Mouse (Mus musculus) mouse embryonic stem cell (cell line): Measurements from ENCODE around the gene Agtrap.
"Not testable (repeated sequence)": the region's sequence is repeated elsewhere in the genome, so short reads cannot be mapped to it uniquely, and the experiment has no call there.

Experiments used
- in situ Hi-C, 2 experiments: fragments of 300-500 bp; cut with MboI; formaldehyde crosslinking; loops; 1 replicate in 1 of 2; 3 replicates in 1 of 2; pipeline ENCODE4 v1.14.3; 2019 to 2020; ENCODE audit warnings: low sequenced_read_pairs in 2 of 2, low pct_unique_long_range_greater_than_20kb in 1 of 2, mixed read lengths in 1 of 2; ENCODE audit not compliant: unreplicated experiment in 1 of 2

Gene Agtrap

DNA sequence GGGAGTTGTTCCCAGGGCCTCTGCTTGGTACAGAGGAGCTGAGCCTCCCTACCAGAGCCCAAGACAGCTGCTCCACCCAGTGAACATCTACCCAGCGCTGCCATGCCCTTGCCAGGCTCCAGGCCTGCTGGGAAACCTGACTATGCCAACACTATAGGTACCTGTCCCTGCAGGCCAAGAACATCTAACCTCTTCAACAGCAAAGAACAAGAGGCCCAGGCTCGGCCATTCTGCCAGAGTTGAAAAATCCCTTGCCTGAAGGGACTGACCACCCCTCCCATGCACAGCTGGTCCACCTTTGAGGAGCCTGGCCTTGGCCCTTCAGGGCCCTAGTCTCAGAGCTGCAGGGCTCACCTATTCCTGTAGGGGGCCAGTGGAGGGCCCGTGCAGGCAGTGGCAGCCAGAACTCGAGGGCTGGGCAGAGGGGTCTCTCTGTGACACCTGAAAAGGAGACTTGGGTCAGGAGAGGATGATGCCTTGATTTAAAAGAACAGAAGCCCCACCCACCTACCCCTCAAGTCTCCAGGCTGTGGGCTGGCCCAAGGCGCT, 30.1 kb downstream of the Agtrap start:
- in situ Hi-C loops = no loop called here

DNA sequence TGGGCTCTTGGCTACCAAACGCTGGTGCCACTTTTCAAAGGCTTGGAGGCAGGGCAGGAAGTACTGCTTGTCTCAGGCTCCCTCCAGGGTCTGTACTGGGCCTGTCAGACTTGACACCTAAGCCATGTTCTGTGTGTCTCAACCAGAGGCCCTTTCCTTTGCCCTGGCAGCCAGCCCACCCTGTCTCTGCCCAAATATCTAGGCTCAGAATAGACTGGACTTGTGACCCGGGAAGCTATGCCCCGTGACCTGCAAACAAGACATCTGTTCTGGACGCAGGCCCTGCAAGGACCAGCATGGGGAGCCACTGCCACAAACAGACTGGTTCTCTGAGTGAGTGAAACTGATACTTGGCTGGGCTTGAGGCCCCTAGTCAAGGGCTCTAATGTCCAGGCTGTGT, 31.0 kb downstream of the Agtrap start:
- in situ Hi-C loops = no loop called here

DNA sequence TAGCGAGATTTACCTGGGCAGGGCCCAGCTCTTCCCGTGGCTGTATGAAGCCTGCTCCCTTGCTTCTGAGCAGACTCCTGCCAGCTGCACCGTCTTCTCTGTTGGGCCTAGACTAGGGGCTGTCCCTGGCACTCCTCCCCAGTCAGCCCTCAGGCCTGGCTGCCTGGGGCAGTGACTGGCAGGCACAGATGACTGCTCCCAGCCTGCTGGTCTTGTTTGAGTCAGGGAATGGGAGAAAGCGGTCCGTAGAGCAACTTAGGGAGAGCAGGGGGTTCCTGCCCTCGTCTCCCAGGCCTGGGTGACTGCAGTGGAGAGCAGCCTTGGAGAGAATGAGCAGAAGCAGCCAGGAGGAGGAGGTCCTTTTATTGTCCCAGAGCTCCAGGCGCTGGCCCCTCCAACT, 31.6 kb downstream of the Agtrap start:
- in situ Hi-C loops = no loop called here

DNA sequence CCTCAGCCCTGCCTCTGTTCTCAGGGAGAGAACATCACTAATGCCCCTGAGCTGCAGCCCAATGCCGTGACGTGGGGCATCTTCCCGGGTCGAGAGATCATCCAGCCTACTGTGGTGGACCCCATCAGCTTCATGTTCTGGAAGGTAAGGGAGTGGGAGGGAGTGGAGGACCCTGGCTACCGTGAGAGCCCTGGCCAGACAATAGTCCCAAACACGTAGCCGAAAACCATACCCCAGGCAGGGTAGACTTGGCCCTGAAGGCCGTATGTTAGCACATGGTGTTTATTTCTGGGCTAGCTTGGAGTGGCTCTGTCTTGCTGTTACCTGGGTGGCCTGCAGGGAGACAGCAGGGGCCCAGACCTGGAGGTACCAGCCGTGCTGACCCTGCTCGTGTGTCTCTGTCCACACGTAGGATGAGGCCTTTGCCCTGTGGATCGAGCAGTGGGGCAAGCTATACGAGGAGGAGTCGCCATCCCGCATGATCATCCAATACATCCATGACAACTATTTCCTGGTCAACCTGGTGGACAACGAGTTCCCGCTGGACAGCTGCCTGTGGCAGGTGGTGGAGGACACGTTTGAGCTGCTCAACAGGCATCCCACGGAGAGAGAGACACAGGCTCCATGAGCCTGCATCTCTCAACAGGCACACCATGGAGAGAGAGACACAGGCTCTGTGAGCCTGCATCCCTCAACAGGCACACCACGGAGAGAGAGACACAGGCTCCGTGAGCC, 32.7 kb downstream of the Agtrap start:
- in situ Hi-C loops = no loop called here

DNA sequence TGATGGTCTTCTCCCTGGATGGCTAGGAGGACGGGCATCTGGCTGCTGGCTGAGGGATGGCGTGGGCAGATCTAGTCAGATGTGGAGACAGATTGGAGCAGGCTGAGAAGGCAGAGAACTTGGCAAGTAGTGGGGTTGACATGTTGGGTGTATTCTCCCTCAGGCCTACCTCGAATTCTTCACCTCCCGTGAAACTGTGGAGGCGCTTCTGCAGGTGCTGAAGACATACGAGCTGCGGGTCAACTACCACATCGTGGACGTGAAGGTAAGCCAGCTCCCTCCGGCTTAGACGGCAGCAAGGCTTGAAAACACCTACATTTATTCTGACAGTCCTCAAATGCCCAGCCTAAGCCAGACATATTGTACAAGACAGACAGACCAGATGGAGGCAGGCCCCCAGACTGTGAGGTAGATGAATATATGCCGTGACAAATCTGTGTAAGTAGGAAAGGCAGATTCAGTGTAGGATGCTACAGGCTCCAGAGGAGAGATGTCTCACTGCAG, 34.4 kb downstream of the Agtrap start:
- in situ Hi-C loops = no loop called here

DNA sequence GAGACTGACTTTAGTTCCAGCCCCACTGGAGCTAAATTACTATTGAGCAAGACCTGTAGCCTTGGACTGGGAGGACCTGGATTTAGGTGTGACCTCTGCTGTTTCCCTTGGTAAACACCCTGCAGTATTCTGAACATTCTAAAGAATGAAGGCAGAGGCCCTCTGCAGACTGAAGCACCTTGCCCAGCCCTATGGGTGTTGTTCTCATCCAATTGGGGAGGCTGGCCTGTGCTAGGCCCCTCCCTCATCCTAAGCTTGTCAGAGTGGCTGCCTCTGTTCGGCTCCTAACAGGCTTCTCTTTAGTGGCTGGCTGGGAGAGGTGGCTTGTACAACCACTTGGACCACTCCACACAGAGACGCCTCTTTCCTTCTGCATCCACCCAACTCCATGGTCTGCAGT, 34.9 kb downstream of the Agtrap start:
- in situ Hi-C loops = no loop called here

DNA sequence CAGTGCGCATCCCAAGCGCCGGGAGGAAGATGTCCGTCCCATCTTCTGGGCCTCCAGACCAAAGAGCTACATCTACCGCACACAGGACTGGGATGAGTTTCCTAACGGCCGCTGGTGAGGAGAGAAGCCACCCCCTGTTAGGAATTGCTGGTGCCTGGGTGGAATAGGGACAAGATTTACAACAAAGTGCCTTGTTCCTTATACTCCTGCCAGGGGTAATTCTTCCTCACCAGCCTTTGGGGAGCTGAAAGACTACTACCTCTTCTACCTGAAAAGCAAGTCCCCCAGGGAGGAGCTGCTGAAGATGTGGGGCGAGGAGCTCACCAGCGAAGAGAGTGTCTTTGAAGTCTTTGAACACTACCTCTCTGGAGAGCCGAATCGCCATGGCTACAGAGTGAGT, 35.9 kb downstream of the Agtrap start:
- in situ Hi-C loops = no loop called here

DNA sequence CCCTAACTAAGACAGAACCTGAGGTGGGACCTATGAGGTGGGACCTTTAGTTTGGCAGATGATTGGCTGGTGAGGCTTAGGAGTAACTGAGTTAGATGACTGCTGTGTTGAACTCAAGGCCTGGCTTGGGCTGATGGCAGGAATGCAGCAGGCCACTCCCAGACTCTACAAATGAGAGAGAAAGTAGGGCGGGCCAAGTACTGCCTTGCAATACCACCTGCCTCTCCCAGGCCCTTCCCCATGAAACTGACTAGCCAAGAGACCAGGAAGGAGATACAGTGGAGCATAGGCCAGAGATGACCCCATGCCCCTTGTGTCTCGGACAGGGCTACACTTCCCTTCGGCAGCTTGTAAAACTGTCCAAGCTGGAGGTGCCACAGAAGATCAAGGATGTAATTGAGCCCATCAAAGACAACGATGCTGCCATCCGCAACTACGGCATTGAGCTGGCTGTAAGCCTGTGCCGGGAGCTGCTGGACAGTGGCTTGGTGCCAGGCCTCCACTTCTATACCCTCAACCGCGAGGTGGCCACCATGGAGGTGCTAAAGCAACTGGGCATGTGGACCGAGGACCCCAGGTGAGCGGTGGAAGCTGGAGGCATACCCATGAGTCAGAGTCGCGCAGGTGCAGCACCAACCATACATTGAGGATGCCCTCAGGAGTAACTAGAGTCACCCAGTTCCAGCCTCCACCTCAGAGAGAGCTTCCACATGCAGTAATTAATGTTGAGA, 36.6 kb downstream of the Agtrap start:
- in situ Hi-C loops = no loop called here

DNA sequence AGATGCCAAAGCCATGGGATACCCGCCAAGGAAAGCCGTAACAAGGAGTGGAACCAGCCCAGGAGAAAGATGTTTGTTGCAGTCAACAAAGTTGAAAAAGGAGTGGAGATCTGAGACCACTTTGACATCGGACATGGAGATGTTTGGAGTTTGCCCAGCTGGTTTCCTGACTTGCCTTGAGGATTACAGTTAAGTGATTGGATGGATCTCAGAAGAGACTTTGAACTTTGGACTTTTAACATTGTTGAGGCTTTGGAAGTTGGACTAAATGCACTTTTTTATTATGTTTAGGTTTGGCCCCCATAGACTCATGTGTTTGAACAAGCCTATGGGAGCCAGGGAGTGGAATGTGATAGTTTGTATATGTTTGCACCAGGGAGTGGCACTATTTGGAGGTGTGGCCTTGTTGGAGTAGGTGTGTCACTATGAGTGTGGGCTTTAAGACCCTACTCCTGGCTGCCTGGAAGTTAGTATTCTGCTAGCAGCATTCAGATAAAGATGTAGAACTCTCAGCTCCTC, 37.4 kb downstream of the Agtrap start:
- in situ Hi-C loops = not testable (repeated sequence)

DNA sequence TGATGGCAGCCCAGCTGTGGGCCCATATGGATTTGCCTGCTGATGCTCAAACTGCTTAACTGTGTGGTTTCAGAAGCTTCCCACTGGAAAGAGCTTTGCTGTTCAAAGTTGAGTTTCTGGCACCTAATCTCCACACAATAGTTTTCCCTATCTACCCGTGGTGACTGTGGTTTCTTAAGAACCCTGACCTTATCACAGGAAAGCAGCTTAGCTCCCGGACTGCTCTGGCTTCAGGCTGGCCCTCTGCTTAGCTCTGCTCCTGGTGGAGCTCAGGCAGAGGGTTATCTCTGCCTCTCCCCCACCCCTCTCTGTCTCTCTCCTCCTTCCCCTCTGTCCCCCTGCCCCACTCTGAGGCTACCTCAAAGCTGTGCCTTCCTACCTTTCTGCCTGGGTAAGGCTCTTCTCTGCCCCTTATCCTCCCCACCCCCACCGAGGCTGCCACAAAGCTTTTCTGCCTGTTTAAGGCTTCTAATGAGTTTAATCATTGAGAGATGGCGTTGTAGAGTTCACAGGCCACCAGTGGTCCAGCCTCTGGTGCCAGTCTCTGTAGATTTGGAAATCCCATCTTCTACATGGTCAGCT, 41.3 kb downstream of the Agtrap start:
- in situ Hi-C loops = loop anchor here in 1 of 2 experiments (25.0 kb wide), 1 partner anchor 541 kb away; the partner anchor contains the start of gene Srm

DNA sequence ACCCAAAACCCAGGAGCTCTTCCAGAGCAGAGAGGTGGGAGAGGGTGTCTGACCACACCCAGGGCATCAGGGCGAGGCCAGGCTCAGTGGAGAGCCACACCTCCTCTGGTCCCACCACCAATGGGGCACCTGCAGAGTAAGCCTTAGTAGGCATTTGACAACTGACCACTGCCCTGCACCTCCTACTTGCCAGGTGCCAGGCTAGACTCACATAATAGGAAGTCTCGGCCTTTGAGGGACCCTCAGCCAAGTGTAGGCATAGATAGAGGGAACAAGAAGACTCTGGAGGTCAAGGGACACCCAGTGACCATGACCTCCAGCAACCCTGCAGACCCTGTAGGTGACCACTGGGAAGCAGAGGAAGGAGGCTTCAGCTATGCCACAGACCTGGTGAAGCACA, 43.7 kb downstream of the Agtrap start:
- in situ Hi-C loops = loop anchor here in 1 of 2 experiments (25.0 kb wide), 1 partner anchor 543 kb away; the partner anchor contains the start of gene Srm

DNA sequence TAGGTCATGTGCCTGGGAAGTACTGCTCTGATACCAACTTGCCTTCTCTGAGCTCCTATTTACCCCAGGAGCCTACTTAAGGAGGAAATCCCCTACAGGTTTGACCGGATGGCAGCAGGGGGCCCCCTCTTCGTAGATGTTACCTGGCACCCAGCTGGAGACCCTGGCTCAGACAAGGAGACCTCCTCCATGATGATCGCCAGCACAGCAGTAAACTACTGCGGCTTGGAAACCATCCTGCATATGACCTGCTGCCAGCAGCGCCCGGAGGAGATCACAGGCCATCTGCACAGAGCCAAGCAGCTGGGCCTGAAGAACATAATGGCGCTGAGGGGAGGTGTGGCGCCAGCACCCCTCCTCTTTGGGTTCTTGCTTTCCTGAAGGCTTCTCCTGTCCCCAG, 44.5 kb downstream of the Agtrap start:
- in situ Hi-C loops = loop anchor here in 1 of 2 experiments (25.0 kb wide), 1 partner anchor 544 kb away; the partner anchor contains the start of gene Srm

DNA sequence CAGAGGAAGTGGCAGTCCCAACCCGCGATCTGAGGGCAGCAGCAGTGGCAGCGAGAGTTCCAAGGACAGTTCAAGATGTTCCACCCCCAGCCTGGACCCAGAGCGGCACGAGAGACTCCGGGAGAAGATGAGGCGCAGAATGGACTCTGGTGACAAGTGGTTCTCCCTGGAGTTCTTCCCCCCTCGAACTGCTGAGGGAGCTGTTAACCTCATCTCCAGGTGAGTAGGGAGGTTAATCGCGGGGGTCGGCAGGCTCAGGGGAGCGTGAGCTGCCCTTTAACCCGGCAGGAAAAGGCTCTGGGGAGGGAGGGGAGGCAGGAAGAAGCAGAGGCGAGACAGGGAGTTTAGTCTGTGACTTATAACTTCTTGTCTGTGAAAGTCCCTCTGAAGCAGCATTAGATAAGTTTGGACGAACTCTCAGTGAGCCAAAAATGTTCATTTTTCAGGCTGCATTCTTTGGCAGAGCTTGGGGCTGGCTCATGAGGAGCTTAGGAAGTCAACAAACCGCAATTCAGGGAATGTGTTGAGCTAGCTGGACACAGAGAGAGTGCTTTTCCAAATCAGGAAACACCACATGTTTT, 46.1 kb downstream of the Agtrap start:
- in situ Hi-C loops = loop anchor here in 1 of 2 experiments (25.0 kb wide), 1 partner anchor 546 kb away; the partner anchor contains the start of gene Srm

DNA sequence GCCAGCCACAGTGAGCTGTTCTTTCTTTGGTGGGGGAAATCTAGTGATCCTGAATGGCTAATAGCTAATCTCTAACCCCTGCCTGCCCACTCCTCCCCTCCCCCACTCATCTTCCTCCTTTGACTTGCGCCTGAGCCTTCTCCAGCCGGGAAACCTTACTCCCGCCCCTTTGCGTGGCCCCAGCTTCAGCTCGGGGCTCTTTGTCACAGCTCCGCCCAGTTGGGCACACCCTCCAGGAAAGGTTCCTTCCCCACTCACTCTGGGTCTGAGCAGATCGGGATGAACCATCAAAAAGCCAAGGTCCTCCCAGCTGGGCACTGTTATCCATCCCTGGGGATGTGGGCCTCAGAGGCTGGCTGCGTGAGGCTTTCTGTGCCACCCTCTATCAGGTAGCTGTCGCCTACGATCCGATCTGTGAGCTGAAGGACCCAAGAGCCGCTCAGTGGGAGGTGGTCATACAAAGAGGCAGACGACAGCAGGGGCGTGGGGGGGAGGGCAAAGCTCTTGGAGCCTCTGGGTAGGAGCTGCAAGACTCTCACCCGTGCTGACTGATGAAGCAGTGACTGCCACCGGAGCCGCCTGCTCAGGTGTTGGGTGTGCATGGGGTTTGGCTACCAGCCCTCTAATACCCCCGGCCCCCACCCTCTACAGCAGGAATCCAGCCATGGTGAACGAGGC, 46.8 kb downstream of the Agtrap start:
- in situ Hi-C loops = loop anchor here in 1 of 2 experiments (25.0 kb wide), 1 partner anchor 546 kb away; the partner anchor contains the start of gene Srm

DNA sequence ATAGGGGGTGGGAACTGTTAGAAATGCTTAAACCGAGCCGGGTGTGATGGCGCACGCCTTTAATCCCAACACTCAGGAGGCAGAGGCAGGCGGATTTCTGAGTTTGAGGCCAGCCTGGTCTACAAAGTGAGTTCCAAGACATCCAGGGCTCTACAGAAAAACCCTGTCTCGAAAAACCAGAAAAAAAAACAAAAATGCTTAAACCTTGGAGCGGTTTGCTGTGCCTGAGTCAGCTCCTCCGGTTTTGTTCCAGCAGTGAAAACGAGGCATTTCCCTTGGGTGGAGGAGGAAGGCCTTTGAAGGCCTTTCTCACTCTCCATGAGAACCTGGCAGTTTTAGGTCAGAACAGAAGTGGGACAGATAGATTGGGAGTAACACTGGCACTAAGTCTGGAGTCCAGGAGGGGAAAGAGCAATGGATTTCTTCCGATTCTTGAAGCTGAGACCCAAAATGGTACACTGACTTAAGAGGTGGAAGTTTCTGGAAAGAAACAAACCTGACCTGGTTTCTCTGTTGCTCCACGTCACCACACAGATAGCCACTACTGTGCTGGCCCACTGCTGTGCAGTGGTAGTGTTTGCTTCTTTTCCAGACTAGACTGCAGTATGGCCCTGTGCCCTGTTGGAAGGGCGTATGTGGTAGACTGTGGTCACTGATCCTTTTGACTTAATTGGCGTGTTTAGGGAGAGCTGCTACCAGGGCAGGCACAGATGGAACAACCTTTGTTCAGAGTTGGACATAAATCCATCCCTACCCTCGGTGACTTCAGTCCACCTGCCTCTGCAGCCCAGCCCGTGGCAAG, 47.6 kb downstream of the Agtrap start:
- in situ Hi-C loops = loop anchor here in 1 of 2 experiments (25.0 kb wide), 1 partner anchor 547 kb away; the partner anchor contains the start of gene Srm

DNA sequence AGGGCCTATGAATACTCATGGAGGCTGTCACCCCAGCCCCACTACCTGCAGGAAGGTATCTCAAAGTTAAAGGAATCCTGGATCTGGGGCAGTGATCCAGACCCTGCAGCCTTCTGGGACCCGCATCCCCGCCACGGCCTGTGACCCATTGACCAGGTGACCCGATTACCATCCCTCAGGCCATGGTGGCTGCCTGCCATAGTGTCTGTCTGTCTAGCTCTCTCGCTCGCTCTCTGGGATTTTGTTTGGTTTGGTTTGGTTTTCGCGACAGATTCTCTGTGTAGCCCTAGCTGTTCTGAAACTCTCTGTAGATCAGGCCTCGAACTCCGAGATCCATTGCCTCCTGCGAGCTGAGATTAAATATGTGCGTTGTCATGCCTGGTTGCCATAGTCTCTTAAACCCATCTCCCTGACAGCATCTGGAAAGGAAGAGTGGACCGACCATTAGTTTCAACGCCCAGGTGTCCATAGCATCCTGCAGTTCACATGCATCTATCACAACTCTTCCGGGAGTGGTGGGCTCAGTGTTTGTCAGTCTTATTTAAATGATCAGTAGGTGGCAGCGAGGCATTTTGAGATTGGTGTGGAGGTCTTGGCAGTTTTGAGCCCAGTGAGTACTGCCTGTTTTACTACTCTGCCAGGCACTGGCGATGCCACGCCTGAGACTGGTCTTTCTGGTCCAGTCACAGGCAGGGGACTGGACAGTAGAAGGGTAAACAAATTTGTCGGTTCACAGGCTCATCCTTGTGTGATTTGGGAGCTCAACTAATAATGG, 48.4 kb downstream of the Agtrap start:
- in situ Hi-C loops = loop anchor here in 1 of 2 experiments (25.0 kb wide), 1 partner anchor 548 kb away; the partner anchor contains the start of gene Srm
